Mouse (Mus musculus): ENCODE measurements around the gene Il1rl2. TPM values are rescaled to one million over a fixed set of nuclear protein-coding genes. Genes with fewer than 3 reads are reported as not detected.
"Not testable (repeated sequence)": the region's sequence is repeated elsewhere in the genome, so short reads cannot be mapped to it uniquely, and the experiment has no call there.

Gene Il1rl2
- total RNA-seq (2021), result 1 to 10 TPM; 1.0 to 1.7 TPM

DNA sequence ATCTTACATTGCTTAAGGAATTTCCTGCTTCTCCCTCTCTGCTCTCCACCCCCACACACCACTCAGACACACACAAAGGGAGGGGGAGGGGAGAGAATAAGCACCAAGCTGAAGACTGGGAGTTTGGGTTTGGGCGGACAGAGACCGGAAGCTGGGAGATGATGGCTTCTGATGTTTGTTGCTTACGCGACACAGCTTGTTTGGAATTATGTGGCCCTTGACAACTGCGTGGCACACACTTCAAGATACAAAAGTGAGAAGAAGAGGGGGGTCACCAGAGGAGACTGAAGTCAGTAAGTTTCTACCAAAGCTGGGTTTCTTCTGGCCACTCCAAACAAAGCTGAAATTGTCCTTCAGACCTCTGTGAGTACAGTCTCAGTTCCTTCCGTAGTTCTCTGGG is at the start of gene Il1rl2:
Il1rl2 (plus strand) TSS at position 154 of the 400 bp plus-strand sequence.
- intact Hi-C loops (cut with DNase I), result no loop called here
- no peak for DNase-seq

DNA sequence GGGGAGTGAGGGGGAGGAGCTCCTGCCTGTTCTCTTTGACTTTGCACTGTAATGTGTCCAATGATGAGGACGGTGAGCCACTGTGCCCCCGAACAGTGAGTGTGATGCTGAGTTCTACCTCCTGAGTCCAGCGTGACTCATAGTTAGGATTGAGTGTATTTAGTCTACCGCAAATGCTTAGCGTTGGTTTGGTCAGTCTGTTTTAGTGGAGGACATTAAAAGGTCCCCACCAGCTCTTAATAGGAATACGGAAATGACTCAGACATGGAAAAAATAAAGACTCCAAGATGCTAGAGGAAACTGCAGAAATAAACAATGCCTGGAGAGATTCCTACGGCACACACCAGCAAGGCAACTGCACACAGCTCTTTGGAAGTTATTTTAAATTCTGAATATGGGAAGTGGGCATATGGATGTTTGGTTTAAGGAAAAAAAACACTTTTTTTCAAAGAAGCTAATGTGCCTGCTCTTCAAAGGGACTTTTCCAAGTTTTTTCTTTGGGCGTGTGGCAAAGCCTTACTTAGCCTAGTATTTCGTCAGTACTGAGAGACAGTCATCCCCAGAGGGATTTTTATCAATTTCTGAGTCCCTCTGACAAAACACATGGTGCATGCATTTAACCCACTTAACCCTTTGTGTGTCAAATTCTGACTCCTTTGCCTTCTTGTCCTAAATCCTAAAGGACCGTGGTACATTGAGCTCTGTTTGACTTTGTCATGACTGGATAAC is 49.0 kb upstream of the Il1rl2 start:
- intact Hi-C loops (cut with DNase I), result no loop called here
- DNase-seq, result no peak

DNA sequence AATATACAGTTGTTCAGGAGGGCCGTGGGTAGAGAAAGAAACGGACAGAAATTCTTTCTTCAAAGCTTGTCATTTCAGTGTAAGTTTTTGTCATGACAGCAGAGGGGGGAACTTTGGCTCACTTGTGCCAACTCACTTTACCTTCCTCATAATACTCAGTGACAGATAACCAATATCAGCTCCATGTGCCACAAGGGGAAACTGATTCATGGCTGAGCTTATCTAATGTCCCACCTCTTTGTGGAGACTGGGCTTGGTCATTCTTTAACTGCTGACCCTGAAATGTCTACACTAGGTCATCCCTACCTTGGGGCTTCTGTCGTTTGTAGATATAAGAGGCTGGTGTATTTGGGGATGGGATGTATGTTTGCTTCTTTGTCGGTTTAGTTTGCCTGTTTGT is 46.5 kb upstream of the Il1rl2 start:
- intact Hi-C loops (cut with DNase I), result no loop called here
- no peak for DNase-seq

DNA sequence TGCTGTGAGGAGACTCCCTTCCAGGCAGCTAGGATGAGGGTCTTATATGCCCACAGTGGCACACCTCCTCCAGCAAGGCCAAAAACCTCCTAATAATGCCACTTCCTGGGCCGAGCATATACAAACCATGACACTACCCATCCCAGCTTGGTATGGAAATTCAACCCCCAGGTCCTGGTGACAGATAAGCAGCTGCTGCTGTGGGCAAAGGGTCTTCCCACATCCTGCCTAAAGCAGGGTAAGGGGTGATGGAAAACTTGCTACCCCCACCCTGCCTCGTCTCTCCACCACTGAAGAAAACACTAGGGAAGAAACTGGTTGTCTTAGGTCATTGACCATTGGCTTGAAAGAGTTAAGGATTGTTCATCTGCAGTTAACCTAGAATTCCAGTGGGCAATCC is 45.7 kb upstream of the Il1rl2 start:
- DNase-seq, result no peak
- intact Hi-C loops (cut with DNase I), result no loop called here

DNA sequence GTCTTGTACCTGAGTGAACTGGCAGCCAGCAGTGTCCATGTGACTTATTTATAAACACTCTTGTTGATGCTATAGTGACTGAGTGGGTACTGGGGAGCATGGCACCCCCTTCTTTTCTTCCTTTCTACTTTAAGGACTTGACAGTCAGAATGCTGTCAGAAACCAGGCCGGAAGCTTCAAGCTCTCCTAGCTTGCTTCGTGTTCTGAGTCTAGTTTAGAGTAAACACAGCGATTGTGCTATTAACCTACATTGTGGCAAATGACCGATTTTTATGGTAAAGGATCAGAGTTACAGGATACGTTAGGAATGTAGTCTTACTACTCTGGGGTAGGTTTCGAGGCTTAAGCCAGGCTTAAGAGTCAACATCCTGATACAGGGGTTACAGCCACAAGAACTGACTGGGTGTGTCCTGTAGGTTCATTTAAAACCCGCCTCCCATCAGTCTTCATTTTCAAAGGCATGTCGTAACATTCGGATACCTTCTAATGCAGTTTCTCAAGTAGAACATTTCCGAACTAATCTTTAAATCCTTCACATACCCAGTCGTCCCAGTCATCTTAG is 45.1 kb upstream of the Il1rl2 start:
- intact Hi-C loops (cut with DNase I), result no loop called here
- DNase-seq, result no peak

GRCm38 (mm10) chr1:40281950-40282349 is 42.5 kb upstream of the Il1rl2 start:
- no peak for DNase-seq
- intact Hi-C loops (cut with DNase I), result no loop called here

DNA sequence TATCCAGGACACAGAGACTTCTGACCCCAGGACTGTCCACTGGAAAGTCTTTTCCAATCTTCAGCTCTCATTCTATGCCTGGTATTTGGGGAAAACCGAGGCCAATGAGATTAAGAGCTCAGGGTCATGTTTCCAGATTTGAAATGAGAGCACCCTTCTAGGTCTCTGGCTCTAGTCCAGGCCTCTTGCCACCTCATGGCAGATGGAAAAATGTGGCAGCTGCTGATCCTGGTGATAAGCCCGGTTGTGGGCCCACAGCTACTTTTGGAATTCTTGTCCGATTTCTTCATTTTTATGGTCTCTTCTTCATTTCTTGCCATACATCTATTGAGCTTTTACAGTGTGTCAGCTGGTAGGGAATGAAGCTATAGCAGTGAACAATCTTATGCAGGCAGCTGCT is 42.0 kb upstream of the Il1rl2 start:
- peak; percentile 48 for DNase-seq
- intact Hi-C loops (cut with DNase I), result no loop called here

- no peak for DNase-seq
- intact Hi-C loops (cut with DNase I), result no loop called here
Measured at GRCm38 (mm10) chr1:40283995-40284394, 40.4 kb upstream of the Il1rl2 start.

DNA sequence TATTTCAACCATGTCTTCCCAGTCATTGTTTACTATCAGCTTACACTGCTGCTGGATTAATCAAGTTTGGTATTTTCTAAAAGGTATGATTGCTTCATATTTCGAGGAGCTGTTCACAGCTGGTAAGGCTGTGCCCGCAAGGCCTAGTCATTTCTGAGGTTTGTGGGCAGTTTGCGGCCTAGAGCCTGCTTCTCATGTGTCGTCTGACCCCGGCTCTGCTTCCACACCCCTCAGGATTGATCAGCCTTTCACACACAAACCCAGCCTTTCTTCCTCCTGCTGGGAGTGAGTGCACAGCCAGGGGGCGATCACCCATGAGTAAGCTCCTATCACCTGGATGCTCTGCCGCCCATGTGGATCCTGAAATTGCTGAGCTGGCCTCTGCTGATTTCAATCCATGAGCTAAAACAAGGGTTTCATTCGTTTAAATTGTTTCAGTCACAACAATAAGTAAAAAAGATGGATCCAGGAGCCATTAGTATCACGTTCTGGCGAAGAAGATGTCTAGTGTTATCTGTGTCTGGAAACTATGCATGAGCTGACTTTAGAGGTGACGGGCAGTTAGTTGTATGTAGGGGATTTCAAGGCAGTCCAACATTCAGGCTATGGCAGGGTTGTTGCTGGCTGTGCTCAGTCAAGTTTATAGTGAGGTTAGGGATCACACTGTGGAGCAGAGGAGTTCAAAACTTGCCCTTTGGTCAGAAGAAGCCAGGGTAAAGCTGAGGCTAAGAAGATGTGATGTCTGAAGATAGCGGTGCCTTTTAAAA is 33.7 kb upstream of the Il1rl2 start:
- intact Hi-C loops (cut with DNase I), result no loop called here

GRCm38 (mm10) chr1:40292231-40292630 is 32.2 kb upstream of the Il1rl2 start:
- intact Hi-C loops (cut with DNase I), result no loop called here
- no peak for DNase-seq

More for the DNA sequence above, 33.7 kb upstream of the Il1rl2 start:
- DNase-seq, result no peak

GRCm38 (mm10) chr1:40293891-40294290 is 30.5 kb upstream of the Il1rl2 start:
- intact Hi-C loops (cut with DNase I), result no loop called here
- DNase-seq, result no peak

DNA sequence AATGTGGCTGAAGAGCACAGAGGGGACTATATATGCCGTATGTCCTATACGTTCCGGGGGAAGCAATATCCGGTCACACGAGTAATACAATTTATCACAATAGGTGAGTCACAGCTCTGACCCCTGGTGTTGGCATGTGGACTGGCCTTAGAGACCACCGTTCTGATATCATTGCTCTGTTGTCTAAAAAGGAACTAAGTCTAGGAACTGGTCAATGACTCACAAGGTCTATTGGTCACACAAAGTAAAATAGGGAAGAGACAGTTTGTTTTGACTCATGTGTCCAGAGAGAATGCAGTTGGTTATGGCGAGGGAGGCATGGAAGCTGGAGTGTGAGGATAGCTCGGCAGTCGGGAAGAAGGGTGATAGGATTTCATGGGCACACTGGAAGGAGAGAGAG is 29.6 kb upstream of the Il1rl2 start:
- intact Hi-C loops (cut with DNase I), result no loop called here
- no peak for DNase-seq

- DNase-seq, result no peak
- intact Hi-C loops (cut with DNase I), result no loop called here
Measured at GRCm38 (mm10) chr1:40298053-40298452, 26.4 kb upstream of the Il1rl2 start.

DNA sequence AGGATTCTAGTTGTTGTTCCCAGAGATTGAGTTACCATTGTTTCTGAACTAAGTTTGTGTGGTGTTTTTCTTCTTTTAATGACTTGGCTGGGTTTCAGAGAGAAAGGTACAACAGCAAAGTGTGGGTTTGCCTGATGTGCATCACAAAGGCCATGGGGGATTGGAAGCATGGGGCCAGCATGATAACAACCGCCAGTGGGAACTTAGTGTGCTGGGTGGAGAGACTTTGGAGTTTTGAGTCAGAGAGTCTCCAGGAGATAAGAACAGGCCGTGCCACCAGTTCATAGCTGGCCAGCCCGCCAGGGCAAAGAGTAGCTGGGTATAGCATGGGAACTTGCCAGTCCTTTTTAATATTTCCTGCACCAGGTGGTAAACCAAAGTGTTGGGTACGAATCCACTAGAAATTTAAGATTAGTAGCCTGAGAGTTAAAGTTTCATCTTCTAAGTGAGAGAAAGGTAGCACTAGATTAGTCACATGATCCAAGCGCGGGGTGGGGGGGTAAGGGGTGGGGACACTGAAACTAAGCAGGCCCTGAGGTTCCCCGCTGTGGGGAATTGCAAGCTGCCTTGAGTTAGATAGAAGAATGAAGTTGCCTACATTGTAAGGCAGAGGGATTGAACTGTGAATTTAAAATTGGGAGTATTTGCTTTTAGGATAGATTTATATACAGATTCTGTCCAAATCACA is 21.1 kb upstream of the Il1rl2 start:
- DNase-seq, result no peak
- intact Hi-C loops (cut with DNase I), result no loop called here

GRCm38 (mm10) chr1:40304321-40304720 is 20.1 kb upstream of the Il1rl2 start:
- DNase-seq; intact Hi-C loops (cut with DNase I): not testable (repeated sequence)

GRCm38 (mm10) chr1:40306111-40306510 is 18.3 kb upstream of the Il1rl2 start:
- intact Hi-C loops (cut with DNase I), result no loop called here
- DNase-seq, result no peak

DNA sequence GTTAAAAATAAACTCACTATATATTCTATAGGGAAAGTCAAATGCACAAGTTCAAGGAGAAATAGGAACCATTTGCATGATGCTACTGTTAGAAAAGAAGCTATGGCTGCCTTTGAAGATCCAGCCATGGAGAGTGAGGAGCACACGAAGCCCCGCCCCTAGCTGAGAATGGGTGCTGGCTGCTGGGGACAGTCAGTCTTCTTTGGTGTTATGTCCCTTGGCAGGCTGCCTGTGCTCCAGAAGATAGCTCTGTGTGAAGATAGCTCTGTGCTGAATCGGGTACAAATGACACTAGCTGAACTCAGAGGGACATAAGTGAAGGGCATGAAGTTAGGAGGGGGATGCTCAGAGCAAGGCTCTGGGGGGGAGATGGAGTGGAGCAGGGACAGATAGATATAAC is 13.3 kb upstream of the Il1rl2 start:
- intact Hi-C loops (cut with DNase I), result no loop called here
- DNase-seq, result no peak

DNA sequence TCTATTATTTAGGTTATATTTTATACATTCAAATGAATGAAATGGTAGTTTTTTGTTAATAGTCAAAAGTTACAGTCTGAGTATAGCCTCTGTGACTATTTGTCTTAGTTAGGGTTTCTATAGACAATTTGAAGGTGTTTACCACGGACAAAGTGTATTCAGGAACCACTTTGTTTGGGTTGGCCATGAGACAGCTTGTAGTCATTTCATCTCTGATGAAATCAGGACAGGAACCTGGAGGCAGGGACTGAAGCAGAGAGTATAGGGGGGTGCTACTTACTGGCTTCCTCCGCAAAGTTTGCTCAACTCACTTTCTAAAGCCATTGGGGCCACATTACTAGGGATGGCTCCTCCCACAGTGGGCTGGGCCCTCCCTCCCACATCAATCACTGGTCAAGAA is 12.8 kb upstream of the Il1rl2 start:
- no peak for DNase-seq
- intact Hi-C loops (cut with DNase I), result no loop called here

- intact Hi-C loops (cut with DNase I), result no loop called here
- no peak for DNase-seq
Measured at GRCm38 (mm10) chr1:40314016-40314415, 10.4 kb upstream of the Il1rl2 start.

DNA sequence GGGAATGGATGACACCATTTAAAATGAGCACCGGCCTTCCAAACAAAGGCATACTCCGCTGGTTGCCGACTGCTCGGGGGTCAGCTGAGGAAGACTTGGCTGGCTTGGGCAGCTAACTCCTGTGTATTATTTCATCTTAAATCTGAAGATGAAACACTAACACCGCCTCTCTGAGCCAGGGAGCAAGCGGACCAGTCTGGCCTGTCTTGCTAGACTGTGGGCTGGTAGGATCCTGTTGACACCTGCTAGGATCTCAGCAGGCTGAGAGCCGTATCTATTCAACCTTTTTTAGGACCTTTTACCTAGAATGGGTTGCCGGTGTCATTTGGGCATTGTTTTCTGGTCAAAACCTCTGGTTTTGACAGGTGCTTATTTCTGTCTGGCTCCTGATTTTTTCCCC is 6.8 kb upstream of the Il1rl2 start:
- DNase-seq, result no peak
- intact Hi-C loops (cut with DNase I), result no loop called here

DNA sequence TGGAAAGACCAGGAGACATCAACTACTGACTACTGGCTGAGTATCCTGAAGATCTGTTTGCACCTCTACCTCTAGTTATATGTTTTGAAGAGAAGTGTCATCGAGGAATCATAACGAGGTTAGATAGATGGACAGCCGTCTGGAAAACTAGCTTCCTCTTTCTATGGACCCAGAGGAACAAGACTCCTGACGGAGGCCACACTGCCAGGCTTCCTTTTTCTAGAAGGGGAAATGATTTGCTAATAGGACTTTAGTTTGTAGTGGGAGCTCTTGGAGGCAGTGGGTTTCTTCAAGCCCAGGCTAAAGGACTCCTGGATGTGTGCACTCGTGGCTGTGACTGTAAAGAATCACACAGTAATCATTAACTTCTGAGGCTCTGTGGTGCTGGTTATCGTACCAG is 2.6 kb upstream of the Il1rl2 start:
- intact Hi-C loops (cut with DNase I), result no loop called here
- no peak for DNase-seq
